Mouse (Mus musculus) activated CD4-positive, CD25-positive, alpha-beta regulatory T cell, adult 9 weeks (primary cell): ENCODE measurements around the gene Tuba3b. TPM values are rescaled to one million over a fixed set of nuclear protein-coding genes. Genes with fewer than 3 reads are reported as not detected.

Source experiments
- polyA plus RNA-seq: library from polyadenylated mRNA; unstranded; fragments of 100-300 nt; shearing (Covaris generic); gene quantifications from one replicate; pipeline ENCODE4 v1.2.1, GENCODE M21; 2017

The Tuba3b gene
- not detected for polyA plus RNA-seq

GRCm38 (mm10) chr6:145615666-145616210 lies at the start of gene Tuba3b:
Tuba3b (plus strand) TSS chr6:145615757.

DNA sequence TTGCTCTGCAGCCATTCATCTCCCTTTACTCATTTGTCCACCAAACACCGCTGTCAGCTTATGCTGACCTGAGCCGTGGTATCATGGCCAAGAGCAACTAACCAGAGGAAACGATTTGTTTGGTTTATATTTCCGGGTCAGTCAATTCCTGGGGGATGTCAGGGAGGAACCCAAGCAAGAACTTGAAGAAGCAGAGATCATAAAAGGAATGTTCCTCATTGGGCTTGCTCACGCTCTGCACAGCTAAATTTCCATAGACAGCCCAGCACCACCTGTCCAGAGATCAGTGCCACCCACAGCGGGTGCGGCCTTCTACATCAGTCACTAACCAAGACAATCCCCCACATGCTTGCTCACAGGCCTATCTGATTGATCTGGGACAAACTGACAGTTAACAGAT lies 1.3 kb upstream of the Tuba3b start, which contains the start of gene Lmntd1:
TSS of gene Lmntd1 (minus strand) at position 101 of the 400 bp plus-strand sequence.

Other genes starting within 250 kb of the Tuba3b start
- not detected for gene Lmntd1, start 1.4 kb upstream of the Tuba3b start, polyA plus RNA-seq
- gene Rassf8, start 131.0 kb downstream of the Tuba3b start, polyA plus RNA-seq = 0.33 TPM
- gene Bhlhe41, start 249.8 kb downstream of the Tuba3b start, polyA plus RNA-seq = 0.17 TPM